ENCODE assay signal across 10 mouse cellular contexts in genomic region chr11:85926287-85926764, GRCm38 (mm10). TPM values are rescaled to one million over a fixed set of nuclear protein-coding genes. Genes with fewer than 3 reads are reported as not detected.
A peak's percentile ranks its signal among the peaks of the same experiment; 100 is the strongest.
DNase-seq lines count a peak whose midpoint lies in the region; ATAC-seq and TF ChIP-seq lines count a peak whose summit lies in the region.
"Had no signal": no experiment of that assay in that cellular context is flagged by ENCODE, and none has a peak within 500 bp of the region (broad histone marks: within the 10 kb centered on the region; RNA-seq: fewer than 3 reads in every experiment).

No protein-coding gene starts in this region.

- H3K4me2 ChIP-seq in lung, embryonic 14.5 days: peak overlapping the region; percentile 54
- H3K4me2 ChIP-seq in embryonic facial prominence, embryonic 15.5 days (replicated peaks): peak overlapping the region; percentile 42
- peak overlapping the region; percentile 14 for H3K4me2 ChIP-seq in intestine, embryonic 16.5 days (ENCODE audit: low read depth, low read length)

- no peaks in the 10 kb centered on the region for H3K9me3 ChIP-seq in lung, embryonic 14.5 days (ENCODE audit: low read depth, low read length)
- no peaks in the 10 kb centered on the region for H3K9me3 ChIP-seq in embryonic facial prominence, embryonic 15.5 days (replicated peaks)
- no peaks in the 10 kb centered on the region for H3K9me3 ChIP-seq in intestine, embryonic 16.5 days (ENCODE audit: control insufficient read depth, low read length)

- DNase-seq in lung, embryonic 14.5 days: peak; percentile 33
- no peak for DNase-seq in lung, postnatal 25 days (ENCODE audit: low spot score)
- peak; percentile 15 for DNase-seq in splenic B cell, adult 2 months (ENCODE audit: low read depth, low spot score)
- no peak for DNase-seq in thymus, postnatal 25 days
- DNase-seq in adrenal gland, adult 18-20 months (ENCODE audit: low spot score in 2 of 2): no peak
- no peak for DNase-seq in MN1 (ENCODE audit: low spot score)
- DNase-seq: right cerebral cortex, postnatal 14 days had no signal

- H3K36me3 ChIP-seq in lung, embryonic 14.5 days (ENCODE audit: insufficient read depth): no peaks in the 10 kb centered on the region
- no peaks in the 10 kb centered on the region for H3K36me3 ChIP-seq in embryonic facial prominence, embryonic 15.5 days
- H3K36me3 ChIP-seq in intestine, embryonic 16.5 days (ENCODE audit: control insufficient read depth, insufficient read depth, low read length): no peaks in the 10 kb centered on the region
- no peaks in the 10 kb centered on the region for H3K36me3 ChIP-seq in splenic B cell, adult 2 months (ENCODE audit: control insufficient read depth, insufficient read depth, low read length, poor library complexity, severe bottlenecking)

- peak overlapping the region; percentile 25 for H3K4me3 ChIP-seq in lung, embryonic 14.5 days (ENCODE audit: low read depth, low read length)
- H3K4me3 ChIP-seq in embryonic facial prominence, embryonic 15.5 days (replicated peaks): peak overlapping the region; percentile 19
- H3K4me3 ChIP-seq in intestine, embryonic 16.5 days (ENCODE audit: low read length): peak overlapping the region; percentile 4; the same call in 1 of the 2 replicates

- no peak overlapping the region for H3K27ac ChIP-seq in lung, embryonic 14.5 days (ENCODE audit: low read depth)
- H3K27ac ChIP-seq in embryonic facial prominence, embryonic 15.5 days (replicated peaks): no peak overlapping the region
- H3K27ac ChIP-seq in intestine, embryonic 16.5 days (ENCODE audit: low read length): no peak overlapping the region

- TF ChIP-seq CTCF in lung, embryonic 14.5 days (IDR thresholded peaks at IDR 0.05; ENCODE audit: low read depth): no peak

- no peak for ATAC-seq in lung, embryonic 14.5 days (ENCODE audit: insufficient read depth)
- no peak for ATAC-seq in embryonic facial prominence, embryonic 15.5 days (ENCODE audit: insufficient number of reproducible peaks, low FRiP score, low TSS enrichment, low read depth)
- ATAC-seq in intestine, embryonic 16.5 days: no peak

- H3K9ac ChIP-seq in lung, embryonic 14.5 days: peak overlapping the region; percentile 22; the same call in 1 of the 2 replicates
- no peak overlapping the region for H3K9ac ChIP-seq in embryonic facial prominence, embryonic 15.5 days
- no peak overlapping the region for H3K9ac ChIP-seq in intestine, embryonic 16.5 days (ENCODE audit: low read depth, low read length)

- WGBS in lung, embryonic 14.5 days: 15% methylated on average over 16 of the region's 16 CpGs
- 6% methylated on average over 16 of the region's 16 CpGs for WGBS in embryonic facial prominence, embryonic 15.5 days
- WGBS in intestine, embryonic 16.5 days: 9% methylated on average over 16 of the region's 16 CpGs

- peaks cover 34% of the 10 kb centered on the region for H3K27me3 ChIP-seq in lung, embryonic 14.5 days (ENCODE audit: insufficient read depth, low read length)
- peaks cover 32% of the 10 kb centered on the region for H3K27me3 ChIP-seq in embryonic facial prominence, embryonic 15.5 days
- H3K27me3 ChIP-seq in intestine, embryonic 16.5 days (replicated peaks; ENCODE audit: control insufficient read depth, insufficient read depth, low read length): peaks cover 28% of the 10 kb centered on the region
- no peaks in the 10 kb centered on the region for H3K27me3 ChIP-seq in splenic B cell, adult 2 months (ENCODE audit: control insufficient read depth, insufficient read depth, low read length, poor library complexity, severe bottlenecking)

- 0 out of 2 replicates have a peak, but pooled peaks cover 4% of the 10 kb centered on the region for H3K4me1 ChIP-seq in lung, embryonic 14.5 days (ENCODE audit: insufficient read depth)
- peaks cover 18% of the 10 kb centered on the region for H3K4me1 ChIP-seq in embryonic facial prominence, embryonic 15.5 days
- peaks cover 11% of the 10 kb centered on the region for H3K4me1 ChIP-seq in intestine, embryonic 16.5 days (ENCODE audit: control insufficient read depth, insufficient read depth, low read length)

RNA-seq across cellular contexts. Expression of gene Tbx4, which starts 40.1 kb away (rescaled TPM):
- polyA plus RNA-seq in lung, embryonic 14.5 days (2014; fragmentation: Nextera tagmentation; extraction: Ambion mirVana): 67.9 and 73.4 TPM in 2 replicates
- polyA plus RNA-seq in embryonic facial prominence, embryonic 15.5 days (2015; fragmentation: Nextera tagmentation; extraction: Ambion mirVana): 1.8 and 2.1 TPM in 2 replicates
- not detected in 2 replicates for polyA plus RNA-seq in intestine, embryonic 16.5 days (2015; fragmentation: Nextera tagmentation; extraction: Ambion mirVana)
- total RNA-seq in adrenal gland, adult 18-20 months (2021): not detected
- total RNA-seq: liver, adult 2 months had no signal

Comparison
In these comparisons a context has a peak if more than half of its experiments do, and no peak if none do; other contexts are left out.
1. DNase-seq: peak in lung, embryonic 14.5 days (single experiment) and splenic B cell, adult 2 months (single experiment); none in lung, postnatal 25 days (single experiment), thymus, postnatal 25 days (single experiment), adrenal gland, adult 18-20 months (0 of 2) and MN1 (single experiment).
2. RNA of gene Tbx4, which starts 40.1 kb away (polyA plus RNA-seq): 67.9 to 73.4 TPM in lung, embryonic 14.5 days; 1.8 to 2.1 TPM in embryonic facial prominence, embryonic 15.5 days and not detected in intestine, embryonic 16.5 days; every median in the first group is over 10 times any median in the second.
3. Peak in every context shown above with its lines, with median percentiles within 50 percentile points of each other: H3K4me2 ChIP-seq and H3K4me3 ChIP-seq.